Mouse (Mus musculus): ENCODE results near the gene Rsph3b.
"Not testable (repeated sequence)": the region's sequence is repeated elsewhere in the genome, so short reads cannot be mapped to it uniquely, and the experiment has no call there.

Gene Rsph3b

DNA sequence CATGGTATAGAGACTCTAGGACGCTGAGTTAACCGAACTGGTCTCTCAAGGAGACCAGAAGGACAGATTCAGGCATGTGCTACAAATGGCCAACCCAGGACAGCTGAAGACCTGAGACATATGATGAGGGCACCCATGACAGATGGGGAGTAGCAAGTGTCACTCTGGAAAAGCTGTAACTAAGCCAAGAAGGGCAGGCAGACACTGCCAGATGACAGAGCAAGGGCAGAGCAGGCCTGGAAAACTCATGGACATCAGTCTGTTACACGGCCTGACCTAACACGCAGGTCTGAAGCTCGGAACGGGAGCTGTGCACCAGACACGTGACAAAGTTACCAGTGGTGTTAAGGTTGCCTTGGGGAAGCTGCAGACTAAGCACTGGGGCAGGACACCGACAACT, 10.4 kb upstream of the Rsph3b start:
- not testable (repeated sequence) for DNase-seq (ENCODE audit: low spot score)

DNA sequence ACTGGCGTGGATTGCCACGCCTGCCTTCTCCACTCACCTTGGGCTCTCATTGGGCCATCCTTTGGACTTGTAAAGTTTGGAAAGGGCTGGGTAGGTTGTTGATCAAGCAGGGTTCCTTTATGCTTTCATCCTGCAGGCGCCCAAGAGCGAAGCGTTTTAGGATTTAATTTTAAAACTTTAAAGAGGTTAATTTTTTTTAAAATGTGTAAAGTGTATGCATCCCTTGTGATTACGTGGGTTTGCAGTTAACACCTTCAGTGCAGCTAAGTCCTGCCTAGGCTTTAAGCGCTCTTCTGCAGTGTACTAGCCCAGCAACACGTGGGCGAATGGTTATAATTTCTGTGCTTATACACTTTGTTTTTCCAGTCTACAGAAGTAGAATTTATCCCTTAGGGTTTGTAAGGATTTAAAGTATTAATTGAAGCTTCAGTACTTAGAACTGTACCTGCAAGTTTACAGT, 317 bp upstream of the Rsph3b start:
- not testable (repeated sequence) for DNase-seq (ENCODE audit: low spot score)

- DNase-seq (ENCODE audit: low spot score): not testable (repeated sequence)
Observed at GRCm38 (mm10) chr17:6947637-6947983, 872 bp downstream of the Rsph3b start.

GRCm38 (mm10) chr17:6942560-6942959, 5.9 kb downstream of the Rsph3b start:
- DNase-seq (ENCODE audit: low spot score): not testable (repeated sequence)

DNA sequence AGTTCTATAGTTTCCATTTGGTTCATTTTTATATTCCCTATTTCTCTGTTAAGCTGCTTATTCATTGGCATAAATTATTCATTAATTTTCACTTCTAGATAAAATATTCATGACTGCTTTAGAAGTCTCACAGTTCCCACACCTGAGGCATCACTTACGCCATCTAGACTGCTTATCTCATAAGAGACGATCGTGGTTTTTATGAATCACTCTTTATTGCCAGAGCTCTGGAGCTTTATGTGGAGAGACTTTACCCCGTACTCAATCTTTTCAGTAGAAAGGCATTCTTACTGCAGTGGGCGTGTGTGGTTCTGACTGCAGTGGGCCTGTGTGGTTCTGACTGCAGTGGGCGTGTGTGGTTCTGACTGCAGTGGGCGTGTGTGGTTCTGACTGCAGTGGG, 16.9 kb downstream of the Rsph3b start:
- not testable (repeated sequence) for DNase-seq (ENCODE audit: low spot score)

- DNase-seq (ENCODE audit: low spot score): not testable (repeated sequence)
Observed at GRCm38 (mm10) chr17:6920351-6920894, 28.1 kb downstream of the Rsph3b start.

- not testable (repeated sequence) for DNase-seq (ENCODE audit: low spot score)
Observed at GRCm38 (mm10) chr17:6919388-6919787, 29.1 kb downstream of the Rsph3b start.

GRCm38 (mm10) chr17:6915282-6915681, 33.2 kb downstream of the Rsph3b start:
- DNase-seq (ENCODE audit: low spot score): not testable (repeated sequence)

DNA sequence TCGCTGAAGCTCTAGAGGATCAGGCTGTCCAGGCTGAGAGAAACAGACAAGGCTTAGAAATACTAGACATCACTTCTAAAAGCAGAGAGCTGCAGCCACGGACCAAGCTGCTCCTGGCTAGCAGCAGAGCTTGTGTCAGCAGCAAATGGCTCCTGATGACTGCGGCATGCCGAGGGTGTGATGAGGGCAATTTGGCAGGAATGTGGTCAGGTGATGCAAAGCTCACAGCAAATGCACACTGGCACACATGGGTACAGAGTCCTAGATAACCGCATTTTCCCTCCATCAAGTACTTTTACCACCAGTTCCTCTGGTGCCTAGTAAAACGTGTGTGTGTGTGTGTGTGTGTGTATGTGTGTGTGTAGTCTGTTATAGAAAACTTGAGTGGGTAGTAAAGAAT, 34.4 kb downstream of the Rsph3b start:
- not testable (repeated sequence) for DNase-seq (ENCODE audit: low spot score)

- DNase-seq (ENCODE audit: low spot score): not testable (repeated sequence)
Observed at GRCm38 (mm10) chr17:6900361-6900760, 48.1 kb downstream of the Rsph3b start.

GRCm38 (mm10) chr17:6897996-6898562, 50.4 kb downstream of the Rsph3b start:
- not testable (repeated sequence) for DNase-seq (ENCODE audit: low spot score)

DNA sequence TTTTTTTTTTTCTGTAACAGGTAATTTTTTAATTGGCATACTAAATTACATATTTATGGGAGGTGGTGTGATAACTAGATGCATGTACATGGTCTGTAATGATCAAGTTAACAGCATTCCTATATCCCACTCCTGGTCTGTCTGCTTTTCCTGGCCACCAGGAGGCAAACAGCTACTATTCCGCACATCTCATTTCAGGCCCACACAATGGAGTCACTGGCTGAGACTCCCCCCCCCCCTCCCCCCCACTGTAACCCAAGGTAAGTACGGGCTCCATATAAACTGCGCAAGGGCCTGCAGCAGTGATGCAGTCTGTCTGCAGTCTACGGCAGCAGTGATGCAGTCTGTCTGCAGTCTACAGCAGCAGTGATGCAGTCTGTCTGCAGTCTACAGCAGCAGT, 51.7 kb downstream of the Rsph3b start:
- no peak for DNase-seq (ENCODE audit: low spot score)

GRCm38 (mm10) chr17:6893332-6893731, 55.1 kb downstream of the Rsph3b start:
- DNase-seq (ENCODE audit: low spot score): no peak

GRCm38 (mm10) chr17:6891966-6892934, 56.2 kb downstream of the Rsph3b start:
- DNase-seq (ENCODE audit: low spot score): no peak

DNA sequence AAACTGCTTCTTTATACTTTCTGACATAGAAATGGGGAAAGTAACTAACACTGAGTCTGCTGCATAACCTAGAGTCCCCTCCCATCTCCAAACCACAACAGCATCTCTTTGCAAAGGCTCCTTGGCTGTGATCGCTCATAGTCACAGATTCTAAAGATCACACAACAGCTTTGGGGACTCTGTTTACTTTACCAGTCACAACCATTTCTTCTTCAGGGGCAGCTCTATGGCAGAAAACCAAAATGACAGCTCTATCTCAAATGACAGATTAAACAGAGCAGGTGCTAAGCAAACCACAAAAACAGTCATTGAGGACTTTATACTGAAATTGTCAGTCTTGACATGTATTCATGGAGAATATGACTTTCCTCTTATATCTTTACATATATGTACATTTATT, 62.0 kb downstream of the Rsph3b start:
- no peak for DNase-seq (ENCODE audit: low spot score)

DNA sequence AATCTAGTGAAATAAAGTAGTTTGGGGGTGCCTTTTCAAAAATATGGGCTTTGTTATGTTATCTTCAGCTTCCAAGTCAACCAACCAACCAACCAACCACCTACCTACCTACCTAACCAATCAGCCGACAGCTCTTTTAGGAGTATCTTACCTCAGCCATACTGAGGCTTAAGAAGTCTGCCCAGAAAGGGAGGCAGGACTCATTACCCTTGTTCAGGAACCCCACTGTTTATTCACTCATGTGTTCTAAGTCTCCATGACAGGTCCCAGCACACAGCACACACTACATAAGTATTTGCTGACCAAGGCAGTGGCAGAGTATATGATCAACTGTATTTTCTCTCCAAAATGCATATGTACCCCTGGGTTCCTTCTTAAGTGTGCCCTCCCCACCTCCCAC, 64.0 kb downstream of the Rsph3b start:
- DNase-seq (ENCODE audit: low spot score): no peak

GRCm38 (mm10) chr17:6881306-6881705, 67.2 kb downstream of the Rsph3b start:
- no peak for DNase-seq (ENCODE audit: low spot score)

DNA sequence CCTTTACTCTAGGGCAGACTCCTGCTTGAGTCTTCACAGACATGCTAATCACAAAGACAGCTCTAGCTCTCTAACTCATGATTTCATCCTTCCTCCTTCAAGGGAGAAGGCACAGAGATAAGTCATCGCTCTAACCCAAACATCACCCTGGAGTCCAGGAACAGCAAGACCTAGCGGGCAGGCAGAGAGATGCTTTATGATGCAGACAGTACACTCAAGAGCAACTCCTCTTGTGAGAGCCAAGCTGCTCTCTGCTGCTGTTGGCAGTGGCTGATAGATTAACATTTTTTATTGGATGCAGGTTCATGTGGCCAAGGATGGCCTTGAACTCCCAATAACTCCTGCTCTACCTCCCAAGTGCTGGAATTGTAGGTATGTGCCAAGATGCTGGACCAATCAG, 77.1 kb downstream of the Rsph3b start:
- no peak for DNase-seq (ENCODE audit: low spot score)

GRCm38 (mm10) chr17:6868810-6869209, 79.7 kb downstream of the Rsph3b start:
- DNase-seq (ENCODE audit: low spot score): no peak

DNA sequence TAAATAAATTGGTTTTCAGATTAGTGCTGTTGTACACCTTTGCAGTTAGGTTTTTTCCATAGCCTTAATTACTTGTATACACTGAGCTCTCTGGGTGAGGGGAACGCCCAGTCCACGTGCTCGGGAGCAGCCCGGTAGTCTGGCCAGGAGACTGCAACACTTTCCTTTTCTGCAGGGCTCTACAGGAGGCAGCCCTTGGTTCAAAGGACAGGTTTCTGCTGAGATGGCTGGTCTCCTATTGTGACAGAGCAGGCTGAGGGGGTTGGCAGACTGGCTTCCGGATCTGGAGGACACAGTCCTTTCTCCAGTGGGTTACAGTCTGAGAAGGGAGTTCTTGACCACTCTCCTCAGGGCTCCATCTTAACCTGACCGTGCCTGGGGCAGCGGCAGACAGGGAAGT, 80.7 kb downstream of the Rsph3b start:
- no peak for DNase-seq (ENCODE audit: low spot score)

GRCm38 (mm10) chr17:6866576-6866975, 81.9 kb downstream of the Rsph3b start:
- DNase-seq (ENCODE audit: low spot score): no peak

GRCm38 (mm10) chr17:6865580-6865979, 82.9 kb downstream of the Rsph3b start:
- no peak for DNase-seq (ENCODE audit: low spot score)

DNA sequence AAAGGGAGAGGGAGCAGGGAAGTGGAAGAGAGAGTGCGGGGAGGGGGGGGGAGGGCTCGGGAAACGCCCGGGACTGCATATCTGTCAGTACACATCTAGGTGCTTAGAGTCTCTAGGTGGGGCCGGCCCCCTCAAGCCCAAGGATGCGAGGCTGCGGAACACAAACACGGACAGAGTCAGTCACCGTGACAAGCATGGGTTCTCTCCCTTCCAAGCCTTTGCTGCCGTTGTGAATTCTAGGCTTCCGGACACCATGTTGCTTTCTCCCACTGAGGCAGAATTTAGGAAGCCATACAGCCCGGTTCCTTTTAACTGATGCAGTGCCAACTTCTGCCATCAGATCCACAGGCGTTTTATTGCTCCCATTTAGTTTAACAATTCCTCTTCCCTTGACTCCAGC, 83.6 kb downstream of the Rsph3b start:
- no peak for DNase-seq (ENCODE audit: low spot score)

All from T-cell, adult 2 months (primary cell).